Mouse (Mus musculus): ENCODE results near the gene Map4k3.

- TF ChIP-seq CTCF (IDR thresholded peaks at IDR 0.05; ENCODE audit: extremely low read depth, insufficient read depth, low read length) (no peak), POLR2A (IDR thresholded peaks at IDR 0.05; ENCODE audit: extremely low read depth, insufficient read depth, low read length) (no peak)
Observed at GRCm38 (mm10) chr17:80755076-80755871, 27.0 kb upstream of the Map4k3 start.

All from cortical plate, adult 2 months (tissue).